Mouse (Mus musculus) lung, embryonic 15.5 days (tissue): Measurements from ENCODE around the gene Tnk2. TPM values are rescaled to one million over a fixed set of nuclear protein-coding genes. Genes with fewer than 3 reads are reported as not detected.

Source experiments
- ATAC-seq: fragments of 200-750 bp; cut with Nextera tagmentation; 2 replicates; pipeline ENCODE4 v1.8.0; 2017; ENCODE audit warnings: moderate number of reproducible peaks, borderline replicate concordance; ENCODE audit not compliant: low FRiP score, low TSS enrichment; ENCODE audit errors: extremely low read depth
- H3K27ac ChIP-seq: fragments of 300-500 bp; sonication (generic); 2 replicates; pipeline ENCODE4 v1.5.1; 2015; ENCODE audit warnings: moderate library complexity, mild to moderate bottlenecking, inconsistent platforms
- H3K27me3 ChIP-seq: fragments of 300-500 bp; sonication (generic); 2 replicates; pipeline ENCODE4 v1.6.1; 2015; ENCODE audit warnings: inconsistent platforms
- H3K36me3 ChIP-seq: fragments of 300-500 bp; sonication (generic); 2 replicates; pipeline ENCODE4 v1.6.1; 2015; ENCODE audit warnings: inconsistent platforms
- H3K4me1 ChIP-seq: fragments of 300-500 bp; sonication (generic); 2 replicates; pipeline ENCODE4 v1.6.1; 2015; ENCODE audit warnings: inconsistent platforms
- H3K4me2 ChIP-seq: fragments of 300-500 bp; sonication (generic); 2 replicates; pipeline ENCODE4 v1.6.1; 2015; ENCODE audit warnings: inconsistent platforms, mild to moderate bottlenecking, moderate library complexity
- H3K4me3 ChIP-seq: fragments of 300-500 bp; sonication (generic); 2 replicates; pipeline ENCODE4 v1.5.1; 2015; ENCODE audit warnings: mild to moderate bottlenecking, inconsistent platforms
- H3K9ac ChIP-seq: fragments of 300-500 bp; sonication (generic); 2 replicates; pipeline ENCODE4 v1.6.1; 2015; ENCODE audit warnings: inconsistent platforms
- H3K9me3 ChIP-seq: fragments of 300-500 bp; sonication (generic); 2 replicates; pipeline ENCODE4 v1.6.1; 2016; ENCODE audit warnings: inconsistent platforms
- WGBS: fragments of 180-500 bp; shearing (Covaris S2); methylation state at CpG from one replicate; pipeline ENCODE4 v1.1.7; 2015; 5-methylcytosine and 5-hydroxymethylcytosine counted together
- polyA plus RNA-seq: library from polyadenylated mRNA; unstranded; fragments of >200 nt; fragmentation: Nextera tagmentation; extraction: Ambion mirVana; gene quantifications from 2 replicates; pipeline ENCODE4 v1.2.1, GENCODE M21; 2015

Tnk2 gene
- 17.2 and 17.6 TPM in 2 replicates for polyA plus RNA-seq

DNA sequence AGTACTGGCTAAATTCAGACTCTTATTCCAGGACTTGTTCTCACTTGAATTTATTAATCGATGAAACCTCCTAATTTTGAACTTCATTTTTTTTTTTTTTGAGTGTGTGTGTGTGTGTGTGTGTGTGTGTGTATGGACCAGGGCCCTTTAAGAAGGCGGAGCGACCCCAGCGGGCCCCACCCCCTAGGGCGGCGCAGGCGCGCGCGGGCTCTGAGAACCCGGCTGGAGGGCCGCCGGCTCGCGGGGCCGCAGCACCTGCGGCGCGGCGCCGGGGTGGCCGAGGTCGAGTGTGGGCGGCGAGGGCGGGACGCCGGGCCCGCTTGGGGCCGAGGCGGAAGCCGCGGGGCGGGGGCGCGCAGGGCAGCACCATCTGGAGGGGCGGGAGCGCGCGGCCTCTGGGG, at the start of gene Tnk2:
TSS of gene Tnk2 (plus strand) at position 214 of the 401 bp plus-strand sequence.
- WGBS = 0% methylated on average over 33 of the region's 40 CpGs
- peak; percentile 90 for ATAC-seq
- H3K27me3 ChIP-seq = no peaks in the 10 kb centered on the region
- peak within 1 kb of the TSS; percentile 89 for H3K4me3 ChIP-seq
- no peaks in the 10 kb centered on the region for H3K36me3 ChIP-seq
- H3K4me2 ChIP-seq = peak within 1 kb of the TSS; percentile 96
- no peaks in the 10 kb centered on the region for H3K9me3 ChIP-seq
- H3K9ac ChIP-seq = peak within 1 kb of the TSS; percentile 93
- peaks cover 34% of the 10 kb centered on the region for H3K4me1 ChIP-seq
- peak within 1 kb of the TSS; percentile 83 for H3K27ac ChIP-seq

DNA sequence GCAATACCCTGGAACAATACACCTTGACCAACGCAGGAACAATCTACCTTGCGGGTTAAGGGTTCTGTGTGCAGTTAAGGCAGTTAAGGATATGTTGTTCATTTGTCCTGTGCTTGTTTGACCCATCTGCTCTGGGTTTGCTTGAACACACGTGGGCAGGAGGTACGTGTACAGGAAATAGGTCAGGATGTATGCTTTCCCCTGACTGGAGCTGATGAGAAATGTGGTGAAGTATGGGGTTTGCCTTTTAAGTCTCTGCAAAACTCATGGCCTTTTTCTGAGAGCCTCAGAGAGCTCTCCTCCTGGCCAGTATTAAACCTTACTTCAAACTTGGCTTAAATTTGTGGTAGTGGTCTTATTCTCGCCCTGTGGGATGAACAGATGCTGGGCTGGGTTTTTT, 49.8 kb upstream of the Tnk2 start:
- WGBS = 70% methylated on average over 5 of the region's 5 CpGs

DNA sequence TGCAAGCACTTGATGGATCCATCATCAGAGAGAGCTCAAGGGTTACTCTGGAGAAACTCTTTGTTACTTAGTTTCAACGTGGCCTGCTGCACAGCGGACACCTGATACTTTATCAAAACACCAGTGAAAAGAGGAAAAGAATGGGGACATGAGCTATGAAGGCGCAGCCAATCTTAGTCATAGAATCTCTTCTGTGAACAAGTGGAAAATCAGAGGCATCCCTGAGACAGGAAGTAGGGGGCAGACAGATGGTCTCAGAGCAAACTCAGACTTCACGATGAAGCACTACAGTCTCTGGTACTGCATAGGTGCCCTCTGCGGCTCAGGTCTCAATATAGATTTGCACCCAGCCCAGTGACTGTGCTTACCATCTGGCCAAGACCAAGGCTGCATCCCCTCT, 49.0 kb upstream of the Tnk2 start:
- H3K4me3 ChIP-seq = no peak overlapping the region
- ATAC-seq = no peak
- no peaks in the 10 kb centered on the region for H3K9me3 ChIP-seq
- H3K4me1 ChIP-seq = peaks cover 5% of the 10 kb centered on the region; the same call in 1 of the 2 replicates
- no peak overlapping the region for H3K9ac ChIP-seq
- WGBS = 74% methylated on average over 5 of the region's 5 CpGs
- no peaks in the 10 kb centered on the region for H3K27me3 ChIP-seq
- no peaks in the 10 kb centered on the region for H3K36me3 ChIP-seq
- no peak overlapping the region for H3K27ac ChIP-seq
- H3K4me2 ChIP-seq = no peak overlapping the region

More for the DNA sequence above, 49.8 kb upstream of the Tnk2 start:
- ATAC-seq = no peak
- H3K4me3 ChIP-seq = no peak overlapping the region
- H3K4me2 ChIP-seq = no peak overlapping the region
- no peak overlapping the region for H3K9ac ChIP-seq
- H3K27ac ChIP-seq = no peak overlapping the region
- H3K4me1 ChIP-seq = peaks cover 5% of the 10 kb centered on the region; the same call in 1 of the 2 replicates
- H3K27me3 ChIP-seq = no peaks in the 10 kb centered on the region
- H3K9me3 ChIP-seq = no peaks in the 10 kb centered on the region
- H3K36me3 ChIP-seq = no peaks in the 10 kb centered on the region

DNA sequence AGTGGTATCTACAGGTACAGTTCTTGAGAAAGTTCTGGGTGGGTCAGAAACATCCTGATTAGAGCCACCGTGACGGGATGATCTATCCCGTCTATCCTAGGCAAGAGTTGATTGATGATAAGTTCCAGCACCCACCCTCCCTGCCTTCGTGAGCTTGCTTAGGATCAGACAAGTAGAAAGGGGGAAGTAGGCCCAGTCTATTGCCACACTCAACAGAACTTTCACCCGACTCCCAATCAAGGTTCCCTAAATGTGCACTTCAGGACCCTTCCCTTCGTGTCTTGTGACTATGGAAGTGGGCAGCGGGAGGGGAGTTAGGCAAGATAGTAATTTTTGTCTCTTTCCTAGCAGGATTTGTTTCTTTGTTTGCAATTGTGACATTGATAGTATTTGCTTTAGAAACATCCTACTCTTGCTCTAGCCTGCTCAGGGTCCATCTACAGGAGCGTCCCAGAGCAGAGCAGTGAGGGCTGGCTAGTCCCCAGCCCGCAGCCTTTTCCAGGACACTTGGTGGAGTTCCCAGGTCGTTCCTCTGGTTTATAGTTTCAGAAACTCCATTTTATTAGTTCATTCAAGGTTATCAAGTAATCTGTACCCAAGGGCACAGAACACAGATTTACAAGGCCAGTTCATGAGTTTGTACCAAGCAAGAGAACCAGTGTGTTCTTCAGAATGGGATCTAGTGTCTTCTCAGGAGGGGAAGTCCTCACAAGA, 48.4 kb upstream of the Tnk2 start:
- Histone ChIP-seq H3K27ac (no peak overlapping the region), H3K4me1 (peaks cover 5% of the 10 kb centered on the region; the same call in 1 of the 2 replicates), H3K27me3 (no peaks in the 10 kb centered on the region), H3K4me2 (no peak overlapping the region), H3K9me3 (no peaks in the 10 kb centered on the region), H3K4me3 (no peak overlapping the region), H3K36me3 (no peaks in the 10 kb centered on the region), H3K9ac (no peak overlapping the region)
- 74% methylated on average over 10 of the region's 10 CpGs for WGBS
- no peak for ATAC-seq

DNA sequence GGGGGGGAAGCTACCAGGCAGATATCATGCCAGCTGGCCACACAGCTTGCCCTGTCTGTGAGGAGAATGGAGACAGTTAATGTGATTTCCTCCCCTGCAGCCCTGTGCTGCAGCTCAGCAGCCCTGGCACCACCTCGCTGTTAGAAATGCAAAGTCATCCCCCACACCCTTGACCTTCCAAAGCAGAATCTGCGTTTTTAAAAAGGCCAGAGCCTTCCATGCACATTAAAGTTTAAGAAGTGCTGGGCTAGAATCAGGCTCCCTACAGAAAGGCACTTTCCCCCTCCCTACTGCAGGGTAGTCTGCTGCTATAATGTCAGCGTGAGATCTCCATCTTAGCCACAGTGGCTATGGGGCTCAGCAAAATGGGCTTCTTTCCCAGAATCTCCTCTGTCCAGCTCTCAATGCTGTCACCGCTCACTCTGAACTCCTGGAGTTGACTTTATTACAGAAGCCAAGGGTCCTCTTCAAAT, 45.7 kb upstream of the Tnk2 start:
- Histone ChIP-seq H3K4me2 (no peak overlapping the region), H3K4me3 (no peak overlapping the region), H3K9ac (no peak overlapping the region), H3K9me3 (no peaks in the 10 kb centered on the region), H3K4me1 (peaks cover 5% of the 10 kb centered on the region; the same call in 1 of the 2 replicates), H3K27ac (peak overlapping the region; percentile 11; the same call in 1 of the 2 replicates), H3K27me3 (no peaks in the 10 kb centered on the region), H3K36me3 (no peaks in the 10 kb centered on the region)
- peak; percentile 42; the same call in 1 of the 2 replicates for ATAC-seq
- WGBS = 14% methylated on average over 4 of the region's 4 CpGs

DNA sequence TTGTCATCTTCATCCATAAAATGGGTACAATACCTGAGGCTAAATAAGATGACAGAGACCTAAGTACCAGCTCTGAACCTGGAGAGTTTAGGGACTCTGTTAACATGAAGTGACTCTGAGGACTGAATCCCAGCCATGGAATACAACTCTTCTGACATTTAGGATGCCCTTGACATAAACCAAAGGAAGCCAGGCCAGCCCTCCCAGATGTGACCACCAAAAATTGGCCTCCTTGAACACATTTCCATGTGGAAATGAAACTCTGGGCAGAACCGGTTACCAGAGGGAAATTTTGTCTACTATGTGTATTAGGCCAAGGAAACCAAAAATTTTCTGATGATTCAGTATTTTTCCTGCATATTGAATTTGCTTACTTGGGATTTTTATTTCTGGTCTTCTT, 44.5 kb upstream of the Tnk2 start:
- ATAC-seq = no peak
- H3K36me3 ChIP-seq = no peaks in the 10 kb centered on the region
- no peak overlapping the region for H3K4me2 ChIP-seq
- H3K4me1 ChIP-seq = peaks cover 5% of the 10 kb centered on the region; the same call in 1 of the 2 replicates
- no peak overlapping the region for H3K9ac ChIP-seq
- 80% methylated on average over 1 of the region's 1 CpGs for WGBS
- no peak overlapping the region for H3K27ac ChIP-seq
- no peak overlapping the region for H3K4me3 ChIP-seq
- H3K9me3 ChIP-seq = no peaks in the 10 kb centered on the region
- H3K27me3 ChIP-seq = no peaks in the 10 kb centered on the region

DNA sequence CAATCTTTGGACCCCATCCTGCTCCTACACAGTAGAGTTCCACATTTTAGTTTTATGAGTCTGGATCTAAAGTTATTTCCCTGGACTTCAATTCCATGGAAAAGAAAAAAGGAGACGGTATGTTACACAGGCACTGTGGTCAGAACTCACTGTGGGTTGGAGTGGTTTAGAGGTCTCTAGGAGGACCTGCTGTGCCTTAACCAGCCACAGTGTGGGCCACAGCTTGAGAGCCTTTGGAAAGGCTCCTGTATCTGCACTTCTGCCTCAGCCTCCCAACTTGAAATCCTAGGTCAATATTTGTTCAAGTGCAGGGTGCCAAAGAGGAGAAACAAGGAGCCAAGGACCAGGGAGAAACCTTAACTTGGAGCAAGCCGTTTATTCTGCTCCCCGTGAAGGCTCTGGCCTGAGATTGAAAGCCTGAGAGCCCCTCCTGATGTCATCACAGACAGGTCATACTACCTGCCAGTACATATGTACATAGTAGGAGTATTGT, 41.4 kb upstream of the Tnk2 start:
- H3K36me3 ChIP-seq = no peaks in the 10 kb centered on the region
- 59% methylated on average over 3 of the region's 3 CpGs for WGBS
- ATAC-seq = peak; percentile 64
- H3K27ac ChIP-seq = peak overlapping the region; percentile 49
- no peaks in the 10 kb centered on the region for H3K27me3 ChIP-seq
- H3K4me2 ChIP-seq = no peak overlapping the region
- H3K9ac ChIP-seq = no peak overlapping the region
- no peak overlapping the region for H3K4me3 ChIP-seq
- peaks cover 5% of the 10 kb centered on the region; the same call in 1 of the 2 replicates for H3K4me1 ChIP-seq
- no peaks in the 10 kb centered on the region for H3K9me3 ChIP-seq

DNA sequence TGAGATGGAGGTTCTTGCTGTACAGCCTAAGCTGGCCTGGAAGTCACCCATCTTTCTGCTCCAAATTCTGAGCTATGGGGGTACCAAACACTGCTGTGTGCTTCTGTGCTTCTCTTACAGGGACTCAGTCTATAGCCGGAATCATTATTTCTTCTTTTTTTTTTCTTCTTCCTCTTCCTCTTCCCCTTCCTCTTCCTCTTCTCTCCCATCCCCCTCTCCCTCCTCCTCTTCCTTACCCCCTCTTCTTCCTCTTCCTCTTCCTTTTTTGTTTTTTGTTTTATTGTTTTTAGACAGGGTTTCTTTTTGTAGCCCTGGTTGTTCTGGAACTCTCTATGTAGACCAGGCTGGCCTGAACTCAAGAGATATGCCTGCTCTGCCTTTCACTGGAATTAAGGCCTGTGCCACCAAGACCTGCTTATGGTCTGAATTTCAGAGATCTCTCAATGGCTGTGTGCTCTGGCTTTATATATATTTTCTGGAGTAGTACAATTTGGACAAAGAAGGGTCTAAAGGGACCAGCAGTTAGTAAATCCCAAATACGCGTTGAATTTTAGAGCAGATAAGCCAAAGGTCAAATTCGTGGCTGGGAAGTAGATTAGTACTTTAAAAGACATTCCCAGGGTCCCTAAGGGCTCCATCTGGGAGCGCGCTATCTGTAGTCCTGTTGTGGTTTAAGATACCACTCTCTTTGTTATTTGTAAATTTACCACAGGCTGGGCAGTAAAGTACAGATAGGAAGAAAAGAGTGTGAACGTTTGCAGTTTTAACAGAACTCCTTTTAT, 35.9 kb upstream of the Tnk2 start:
- Histone ChIP-seq H3K36me3 (no peaks in the 10 kb centered on the region), H3K9me3 (no peaks in the 10 kb centered on the region), H3K27me3 (no peaks in the 10 kb centered on the region), H3K27ac (peak overlapping the region; percentile 58), H3K4me2 (peak overlapping the region; percentile 90), H3K9ac (no peak overlapping the region), H3K4me3 (no peak overlapping the region), H3K4me1 (peaks cover 10% of the 10 kb centered on the region; the same call in 1 of the 2 replicates)
- no peak for ATAC-seq
- 53% methylated on average over 7 of the region's 7 CpGs for WGBS

DNA sequence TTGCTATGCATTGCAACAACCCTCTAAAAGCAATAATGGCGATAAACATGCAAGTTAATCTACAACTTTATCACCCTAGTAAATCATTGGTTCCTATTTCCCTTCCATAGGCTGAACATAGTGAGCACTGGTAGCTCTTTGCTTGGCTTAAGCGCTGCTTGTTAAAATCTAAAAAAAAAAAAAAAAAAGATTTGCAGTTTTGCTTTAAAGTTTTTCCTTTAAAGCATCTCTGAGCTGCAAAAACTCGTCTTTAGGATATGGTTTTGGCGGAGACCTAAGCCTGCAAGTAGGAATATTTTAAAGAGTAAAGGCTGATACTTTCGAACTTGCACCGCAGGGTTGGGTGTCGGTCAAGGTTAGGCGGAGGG, 35.3 kb upstream of the Tnk2 start:
- H3K4me1 ChIP-seq = peaks cover 10% of the 10 kb centered on the region; the same call in 1 of the 2 replicates
- H3K4me2 ChIP-seq = peak overlapping the region; percentile 90
- H3K9me3 ChIP-seq = no peaks in the 10 kb centered on the region
- H3K36me3 ChIP-seq = no peaks in the 10 kb centered on the region
- no peak for ATAC-seq
- H3K27me3 ChIP-seq = no peaks in the 10 kb centered on the region
- peak overlapping the region; percentile 69 for H3K4me3 ChIP-seq
- WGBS = 5% methylated on average over 8 of the region's 8 CpGs
- peak overlapping the region; percentile 58 for H3K27ac ChIP-seq
- H3K9ac ChIP-seq = peak overlapping the region; percentile 27; the same call in 1 of the 2 replicates

DNA sequence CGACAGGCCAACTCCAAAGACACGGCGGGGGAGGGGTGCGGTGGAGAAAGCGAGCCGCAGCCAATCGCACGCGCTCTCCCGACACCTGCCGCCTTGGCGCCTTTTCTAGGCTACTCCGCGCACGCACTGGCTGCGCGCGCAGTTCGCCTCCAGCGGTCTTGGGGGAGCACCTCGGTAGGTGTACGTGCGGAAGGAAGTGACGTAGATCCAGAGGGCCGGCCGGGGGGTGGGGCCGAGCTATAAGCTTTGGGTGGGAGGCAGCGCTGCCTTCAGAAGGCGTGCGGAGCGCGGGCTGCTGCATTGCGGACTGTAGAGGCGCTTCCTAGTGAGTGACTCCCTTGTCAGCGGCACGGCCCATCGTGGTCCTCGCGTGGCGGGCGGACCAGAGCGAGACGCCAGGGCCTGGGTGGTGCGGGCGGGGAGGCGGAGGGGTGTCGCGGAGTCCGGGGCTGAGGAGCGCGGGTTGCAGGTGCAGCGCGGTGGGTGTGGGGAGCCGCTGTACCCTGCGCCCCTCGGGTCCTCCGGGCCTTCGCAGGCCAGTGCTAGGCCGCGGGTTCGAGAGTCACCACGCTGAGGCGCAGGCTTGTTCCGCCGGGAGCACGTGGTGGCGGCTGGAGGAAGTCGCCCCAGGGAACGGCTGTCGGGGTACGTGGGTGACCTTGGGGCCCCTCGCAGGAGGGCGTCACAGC, 34.8 kb upstream of the Tnk2 start, which contains the start of gene Tfrc:
TSS of gene Tfrc (plus strand) at position 209 of the 689 bp plus-strand sequence.
- Histone ChIP-seq H3K4me2 (peak within 1 kb of the TSS; percentile 90), H3K27me3 (no peaks in the 10 kb centered on the region)
- under 1% methylated on average over 73 of the region's 73 CpGs for WGBS

DNA sequence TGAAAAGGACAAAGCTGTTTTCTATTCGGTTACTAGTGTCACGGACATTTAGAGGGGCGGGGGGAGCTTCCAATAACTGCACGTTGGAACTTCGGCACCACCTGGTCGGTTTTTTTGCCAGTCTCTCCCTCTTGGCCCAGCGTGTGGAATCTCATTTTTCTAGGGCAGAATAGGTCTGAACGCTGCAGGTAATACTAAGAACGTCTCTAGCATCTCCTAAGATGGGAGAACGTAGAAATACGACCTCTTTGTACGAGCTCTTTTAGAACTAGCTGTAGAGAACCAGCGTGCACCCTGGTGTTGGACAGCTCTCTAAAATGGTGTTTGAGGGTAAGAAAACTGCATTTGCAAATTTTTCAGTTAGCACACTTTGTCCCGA, 34.3 kb upstream of the Tnk2 start:
- peak overlapping the region; percentile 82 for H3K27ac ChIP-seq
- ATAC-seq = no peak
- H3K9ac ChIP-seq = peak overlapping the region; percentile 59
- under 1% methylated on average over 14 of the region's 14 CpGs for WGBS
- H3K4me2 ChIP-seq = peak overlapping the region; percentile 90
- peak overlapping the region; percentile 69 for H3K4me3 ChIP-seq
- peaks cover 10% of the 10 kb centered on the region; the same call in 1 of the 2 replicates for H3K4me1 ChIP-seq
- no peaks in the 10 kb centered on the region for H3K27me3 ChIP-seq
- H3K9me3 ChIP-seq = no peaks in the 10 kb centered on the region
- peaks cover under 1% of the 10 kb centered on the region; the same call in 1 of the 2 replicates for H3K36me3 ChIP-seq

More for the DNA sequence above, 34.8 kb upstream of the Tnk2 start, which contains the start of gene Tfrc:
- peak within 1 kb of the TSS; percentile 82 for H3K27ac ChIP-seq
- H3K9ac ChIP-seq = peak within 1 kb of the TSS; percentile 59
- peaks cover 10% of the 10 kb centered on the region; the same call in 1 of the 2 replicates for H3K4me1 ChIP-seq
- H3K36me3 ChIP-seq = no peaks in the 10 kb centered on the region
- peak; percentile 98 for ATAC-seq
- peak within 1 kb of the TSS; percentile 69 for H3K4me3 ChIP-seq
- no peaks in the 10 kb centered on the region for H3K9me3 ChIP-seq
